Mouse (Mus musculus) liver, adult 2 months (tissue): ENCODE results near the gene Npas2.

Experiments used
- CTCF ChIP-seq: fragments of 200-500 bp; IDR thresholded peaks from 2 replicates; pipeline ENCODE4 v1.5.1; 2011; ENCODE audit warnings: low read depth, low read length, control low read depth
- POLR2A ChIP-seq: fragments of 200-500 bp; IDR thresholded peaks from 2 replicates; pipeline ENCODE4 v1.6.1; 2011; ENCODE audit warnings: low read length, control low read depth; ENCODE audit not compliant: insufficient read depth; ENCODE audit errors: extremely low read depth

DNA sequence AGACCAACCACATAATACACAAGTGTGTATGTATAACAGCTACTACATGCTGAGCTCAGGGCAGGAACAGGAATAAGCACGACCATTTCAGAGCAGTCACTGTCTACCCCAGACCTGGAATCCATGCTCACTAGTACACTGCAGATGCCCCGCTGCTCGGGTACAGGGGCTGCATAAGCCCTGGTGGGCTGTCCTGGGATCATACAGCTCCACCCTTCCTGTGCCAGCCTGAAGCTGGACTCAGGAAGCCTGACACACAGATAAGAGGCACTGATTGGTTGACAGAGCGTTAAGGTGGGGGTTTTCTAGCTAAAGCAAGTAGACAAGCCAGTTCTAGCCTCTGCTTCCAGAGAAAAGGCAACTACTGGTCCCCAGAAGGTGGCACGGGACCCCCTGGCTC, 185.5 kb downstream of the Npas2 start:
- TF ChIP-seq CTCF, result no peak
- no peak for TF ChIP-seq POLR2A
